Mouse (Mus musculus): ENCODE data around the gene Sv2c. TPM values are rescaled to one million over a fixed set of nuclear protein-coding genes. Genes with fewer than 3 reads are reported as not detected.

Sv2c gene
- polyA plus RNA-seq, 1 experiment from 2014 or later: 2.0 TPM

- Histone ChIP-seq H3K27me3 (no peaks in the 10 kb centered on the region), H3K4me1 (no peaks in the 10 kb centered on the region), H3K27ac (replicated peaks) (no peak overlapping the region), H3K36me3 (no peaks in the 10 kb centered on the region), H3K9ac (replicated peaks) (no peak overlapping the region), H3K9me3 (no peaks in the 10 kb centered on the region), H3K4me2 (replicated peaks) (no peak overlapping the region), H3K4me3 (no peak overlapping the region)
- ATAC-seq (ENCODE audit: low FRiP score, low read depth): no peak
- WGBS: 85% methylated on average over 11 of the region's 11 CpGs
Measured at GRCm38 (mm10) chr13:96040275-96041042, 91.9 kb downstream of the Sv2c start.

- Histone ChIP-seq H3K27ac (replicated peaks) (no peak overlapping the region), H3K4me1 (no peaks in the 10 kb centered on the region), H3K4me3 (no peak overlapping the region), H3K9me3 (no peaks in the 10 kb centered on the region), H3K4me2 (replicated peaks) (no peak overlapping the region), H3K27me3 (no peaks in the 10 kb centered on the region), H3K9ac (replicated peaks) (no peak overlapping the region), H3K36me3 (no peaks in the 10 kb centered on the region)
- no peak for ATAC-seq (ENCODE audit: low FRiP score, low read depth)
- WGBS: 70% methylated on average over 1 of the region's 1 CpGs
Measured at GRCm38 (mm10) chr13:96039536-96039935, 92.8 kb downstream of the Sv2c start.

GRCm38 (mm10) chr13:96030368-96031223 lies 101.8 kb downstream of the Sv2c start:
- Histone ChIP-seq H3K27ac (replicated peaks) (no peak overlapping the region), H3K27me3 (no peaks in the 10 kb centered on the region), H3K9ac (replicated peaks) (no peak overlapping the region), H3K36me3 (no peaks in the 10 kb centered on the region), H3K9me3 (no peaks in the 10 kb centered on the region), H3K4me3 (no peak overlapping the region), H3K4me2 (replicated peaks) (no peak overlapping the region), H3K4me1 (no peaks in the 10 kb centered on the region)
- ATAC-seq (ENCODE audit: low FRiP score, low read depth): no peak
- 64% methylated on average over 19 of the region's 19 CpGs for WGBS

GRCm38 (mm10) chr13:96023858-96024257 lies 108.5 kb downstream of the Sv2c start:
- H3K27ac ChIP-seq (replicated peaks): no peak overlapping the region

GRCm38 (mm10) chr13:96015516-96015915 lies 116.9 kb downstream of the Sv2c start:
- Histone ChIP-seq H3K36me3 (no peaks in the 10 kb centered on the region), H3K9me3 (no peaks in the 10 kb centered on the region), H3K27me3 (no peaks in the 10 kb centered on the region), H3K4me3 (no peak overlapping the region), H3K27ac (replicated peaks) (no peak overlapping the region), H3K4me2 (replicated peaks) (no peak overlapping the region), H3K4me1 (no peaks in the 10 kb centered on the region), H3K9ac (replicated peaks) (no peak overlapping the region)
- WGBS: 90% methylated on average over 3 of the region's 3 CpGs
- ATAC-seq (ENCODE audit: low FRiP score, low read depth): no peak

More at GRCm38 (mm10) chr13:96023858-96024257, 108.5 kb downstream of the Sv2c start:
- Histone ChIP-seq H3K36me3 (no peaks in the 10 kb centered on the region), H3K27me3 (no peaks in the 10 kb centered on the region), H3K9me3 (no peaks in the 10 kb centered on the region), H3K4me2 (replicated peaks) (no peak overlapping the region), H3K4me1 (no peaks in the 10 kb centered on the region), H3K9ac (replicated peaks) (no peak overlapping the region), H3K4me3 (no peak overlapping the region)
- no peak for ATAC-seq (ENCODE audit: low FRiP score, low read depth)
- 83% methylated on average over 11 of the region's 11 CpGs for WGBS

- ATAC-seq (ENCODE audit: low FRiP score, low read depth): peak; percentile 60; the same call in 1 of the 2 replicates
- Histone ChIP-seq H3K27me3 (no peaks in the 10 kb centered on the region), H3K4me1 (no peaks in the 10 kb centered on the region), H3K27ac (replicated peaks) (no peak overlapping the region; the same call in 1 of the 2 replicates), H3K9ac (replicated peaks) (no peak overlapping the region), H3K9me3 (no peaks in the 10 kb centered on the region), H3K36me3 (no peaks in the 10 kb centered on the region), H3K4me3 (no peak overlapping the region), H3K4me2 (replicated peaks) (no peak overlapping the region)
- 60% methylated on average over 11 of the region's 11 CpGs for WGBS
Measured at GRCm38 (mm10) chr13:96010861-96011511, 121.4 kb downstream of the Sv2c start.

GRCm38 (mm10) chr13:96008975-96009374 lies 123.4 kb downstream of the Sv2c start:
- Histone ChIP-seq H3K27me3 (no peaks in the 10 kb centered on the region), H3K9ac (replicated peaks) (no peak overlapping the region), H3K9me3 (no peaks in the 10 kb centered on the region), H3K4me2 (replicated peaks) (no peak overlapping the region), H3K36me3 (no peaks in the 10 kb centered on the region), H3K4me1 (no peaks in the 10 kb centered on the region), H3K4me3 (no peak overlapping the region), H3K27ac (replicated peaks) (no peak overlapping the region)
- WGBS: 91% methylated on average over 9 of the region's 9 CpGs
- no peak for ATAC-seq (ENCODE audit: low FRiP score, low read depth)

- H3K9ac ChIP-seq (replicated peaks): no peak overlapping the region
- WGBS: 75% methylated on average over 3 of the region's 3 CpGs
- no peaks in the 10 kb centered on the region for H3K36me3 ChIP-seq
- no peak overlapping the region for H3K4me3 ChIP-seq
- H3K27me3 ChIP-seq: no peaks in the 10 kb centered on the region
- no peak for ATAC-seq (ENCODE audit: low FRiP score, low read depth)
- H3K4me1 ChIP-seq: no peaks in the 10 kb centered on the region
- H3K9me3 ChIP-seq: no peaks in the 10 kb centered on the region
- H3K4me2 ChIP-seq (replicated peaks): no peak overlapping the region
- no peak overlapping the region for H3K27ac ChIP-seq (replicated peaks)
Measured at GRCm38 (mm10) chr13:96008154-96008553, 124.2 kb downstream of the Sv2c start.

- H3K4me1 ChIP-seq: no peaks in the 10 kb centered on the region
- 96% methylated on average over 3 of the region's 3 CpGs for WGBS
- H3K27ac ChIP-seq (replicated peaks): no peak overlapping the region
- no peaks in the 10 kb centered on the region for H3K27me3 ChIP-seq
- ATAC-seq (ENCODE audit: low FRiP score, low read depth): no peak
- no peaks in the 10 kb centered on the region for H3K36me3 ChIP-seq
- H3K4me3 ChIP-seq: no peak overlapping the region
- no peak overlapping the region for H3K9ac ChIP-seq (replicated peaks)
- H3K4me2 ChIP-seq (replicated peaks): no peak overlapping the region
- no peaks in the 10 kb centered on the region for H3K9me3 ChIP-seq
Measured at GRCm38 (mm10) chr13:96003539-96003938, 128.8 kb downstream of the Sv2c start.

- H3K27ac ChIP-seq (replicated peaks): no peak overlapping the region
- no peak overlapping the region for H3K4me3 ChIP-seq
- 43% methylated on average over 5 of the region's 5 CpGs for WGBS
- H3K27me3 ChIP-seq: no peaks in the 10 kb centered on the region
- H3K36me3 ChIP-seq: no peaks in the 10 kb centered on the region
- H3K9me3 ChIP-seq: no peaks in the 10 kb centered on the region
- H3K4me2 ChIP-seq (replicated peaks): no peak overlapping the region
- H3K4me1 ChIP-seq: no peaks in the 10 kb centered on the region
- no peak overlapping the region for H3K9ac ChIP-seq (replicated peaks)
- no peak for ATAC-seq (ENCODE audit: low FRiP score, low read depth)
Measured at GRCm38 (mm10) chr13:96002475-96002874, 129.9 kb downstream of the Sv2c start.

GRCm38 (mm10) chr13:95999396-95999795 lies 133.0 kb downstream of the Sv2c start:
- Histone ChIP-seq H3K27me3 (no peaks in the 10 kb centered on the region), H3K9me3 (no peaks in the 10 kb centered on the region), H3K9ac (replicated peaks) (no peak overlapping the region), H3K4me2 (replicated peaks) (no peak overlapping the region), H3K36me3 (no peaks in the 10 kb centered on the region), H3K4me3 (no peak overlapping the region), H3K27ac (replicated peaks) (no peak overlapping the region), H3K4me1 (peaks cover 13% of the 10 kb centered on the region)
- WGBS: 90% methylated on average over 10 of the region's 10 CpGs
- ATAC-seq (ENCODE audit: low FRiP score, low read depth): no peak

GRCm38 (mm10) chr13:95997294-95997693 lies 135.1 kb downstream of the Sv2c start:
- Histone ChIP-seq H3K27me3 (no peaks in the 10 kb centered on the region; the same call in 1 of the 2 replicates), H3K36me3 (no peaks in the 10 kb centered on the region), H3K4me3 (no peak overlapping the region), H3K9ac (replicated peaks) (no peak overlapping the region), H3K4me2 (replicated peaks) (no peak overlapping the region), H3K4me1 (peaks cover 13% of the 10 kb centered on the region), H3K9me3 (no peaks in the 10 kb centered on the region), H3K27ac (replicated peaks) (no peak overlapping the region)
- 57% methylated on average over 2 of the region's 2 CpGs for whole genome bisulfite sequencing
- ATAC-seq (ENCODE audit: low FRiP score, low read depth): no peak
